Mouse (Mus musculus) lung, postnatal 0 days (tissue): ENCODE measurements around the gene Mlph.

ENCODE experiments used
- CTCF ChIP-seq: IDR thresholded peaks from 2 replicates; pipeline ENCODE4 v1.5.1; 2016; ENCODE audit warnings: antibody characterized with exemption, mild to moderate bottlenecking
- EP300 ChIP-seq: IDR thresholded peaks from 2 replicates; pipeline ENCODE4 v1.6.1; 2016; ENCODE audit warnings: antibody characterized with exemption, mild to moderate bottlenecking, control low read depth

DNA sequence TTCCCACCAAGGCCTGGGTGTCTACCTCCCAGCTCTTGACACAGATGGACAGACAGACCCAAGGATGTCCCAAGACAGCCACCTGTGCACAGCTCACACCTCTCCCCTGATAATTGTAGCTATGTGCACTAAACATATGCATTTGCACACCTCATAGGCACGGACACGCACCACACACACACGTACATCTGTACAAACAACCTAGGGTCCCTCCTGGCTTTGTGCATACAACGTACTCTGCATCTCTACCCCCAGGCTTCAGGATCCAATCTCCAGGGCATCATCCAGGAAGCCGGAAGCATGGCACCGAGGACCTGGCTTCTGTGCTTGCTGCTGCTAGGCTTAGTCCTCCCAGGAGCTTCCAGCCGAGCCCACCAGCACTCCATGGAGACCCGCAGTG lies 37.9 kb downstream of the Mlph start, which contains the start of gene Prlh:
- TF ChIP-seq CTCF (no peak), EP300 (no peak)
